Mouse (Mus musculus) CH12F3 (cell line): ENCODE results near the gene Nae1.
"Not testable (repeated sequence)": the region's sequence is repeated elsewhere in the genome, so short reads cannot be mapped to it uniquely, and the experiment has no call there.

Source experiments
- in situ Hi-C: fragments of 300-500 bp; cut with MboI; formaldehyde crosslinking; loops from 2 replicates; pipeline ENCODE4 v1.14.3; 2020; ENCODE audit warnings: low sequenced_read_pairs

Gene Nae1

DNA sequence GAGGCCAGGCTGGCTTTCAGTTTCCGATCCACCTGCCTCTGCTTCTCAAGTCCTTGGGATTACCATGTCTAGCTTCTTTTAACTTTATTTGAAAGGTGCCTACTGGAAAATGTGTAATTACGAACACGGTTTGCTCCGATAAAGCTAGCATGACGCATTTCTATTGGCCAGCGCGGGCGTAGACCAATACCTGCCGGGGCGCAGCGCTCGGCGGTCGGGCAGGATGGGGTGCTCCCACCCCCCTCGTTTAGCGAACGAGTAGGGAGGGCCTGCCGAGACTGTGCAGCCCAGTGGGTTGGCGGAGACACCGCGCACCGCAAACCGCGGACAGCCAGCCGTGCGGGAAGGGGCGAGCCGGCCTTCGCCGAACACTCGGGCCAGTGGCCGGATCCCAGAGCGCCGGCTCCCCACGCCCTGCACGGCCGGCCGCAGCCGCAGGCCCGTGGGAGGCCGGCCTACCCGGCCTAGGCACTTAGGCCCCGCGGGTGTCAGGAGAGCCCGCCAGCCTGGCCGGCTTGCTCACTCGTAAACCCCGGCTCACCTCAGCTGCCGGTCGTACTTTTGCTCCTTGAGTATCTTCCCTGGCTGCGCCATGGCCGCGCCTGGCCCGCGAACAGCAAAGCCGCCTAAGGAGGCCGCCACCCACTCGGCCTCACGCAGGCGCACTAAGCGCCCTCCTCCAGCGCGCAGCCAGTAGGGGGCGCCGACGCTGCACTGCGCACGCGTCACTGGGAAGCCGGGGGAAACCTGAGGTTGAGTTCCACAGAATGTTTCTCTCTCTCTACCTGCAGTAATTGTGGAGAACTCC, at the start of gene Nae1, which contains the start of gene Car7:
TSS of gene Nae1 (minus strand) at position 667 of the 808 bp plus-strand sequence.
TSS of gene Car7 (plus strand) at position 719 of the 808 bp plus-strand sequence.
- in situ Hi-C loops: no loop called here

DNA sequence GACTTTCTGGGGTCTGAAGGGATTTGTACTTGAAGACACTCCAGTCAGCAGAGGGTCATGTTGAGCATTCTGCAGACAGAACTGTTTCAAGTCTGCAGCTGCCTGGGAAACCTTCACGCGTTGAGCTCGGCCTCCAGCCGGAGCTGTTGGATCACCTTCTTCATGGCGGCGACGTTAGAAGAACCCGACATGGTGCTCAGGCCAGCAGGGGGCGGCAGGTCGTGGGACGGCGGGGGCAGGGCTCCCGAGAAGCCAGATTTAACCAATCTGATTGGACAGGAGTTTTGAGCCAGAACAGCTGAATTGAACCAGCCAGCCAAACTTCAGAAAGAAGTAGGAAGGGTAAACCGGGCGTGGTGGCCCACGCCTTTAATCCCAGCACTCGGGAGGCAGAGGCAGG, 43.2 kb upstream of the Nae1 start:
- in situ Hi-C loops: not testable (repeated sequence)

DNA sequence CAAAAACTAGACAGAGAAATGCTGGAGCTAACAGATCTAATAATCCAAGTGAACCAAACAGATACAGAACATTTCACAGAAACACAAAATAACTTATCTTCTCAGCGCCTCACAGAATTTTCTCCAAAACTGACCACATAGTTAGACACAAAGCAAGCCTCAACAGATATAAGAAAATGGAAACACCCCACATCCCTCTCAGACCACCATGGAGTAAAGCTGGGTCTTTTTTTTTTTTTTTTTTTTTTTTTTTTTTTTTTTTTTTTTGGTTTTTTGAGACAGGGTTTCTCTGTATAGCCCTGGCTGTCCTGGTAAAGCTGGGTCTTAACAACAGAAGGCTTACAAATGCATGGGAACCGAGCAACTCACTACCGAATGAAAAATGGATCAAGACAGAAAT, 42.4 kb upstream of the Nae1 start:
- in situ Hi-C loops: no loop called here

GRCm38 (mm10) chr8:104570436-104571343, 36.3 kb upstream of the Nae1 start:
- in situ Hi-C loops: no loop called here

DNA sequence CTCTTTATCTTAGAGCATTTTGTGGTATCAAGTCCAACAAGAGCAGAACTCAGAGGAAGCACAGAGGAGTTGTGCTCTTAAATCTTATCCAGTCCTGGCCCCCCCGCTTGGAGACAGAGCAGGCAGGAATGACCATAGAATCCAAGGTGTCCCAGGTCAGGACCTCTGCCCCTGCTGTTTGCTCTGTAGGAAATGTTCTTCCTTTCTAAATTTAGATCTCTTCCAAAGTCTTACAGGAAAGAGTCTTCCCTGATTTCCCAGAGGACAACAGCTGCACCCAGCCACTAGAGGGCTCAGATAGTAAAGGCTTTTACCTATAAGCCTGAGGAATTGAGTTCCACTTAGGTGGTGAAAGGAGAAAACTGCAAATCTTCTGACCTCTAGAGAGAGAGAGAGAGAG, 35.1 kb upstream of the Nae1 start:
- in situ Hi-C loops: no loop called here

DNA sequence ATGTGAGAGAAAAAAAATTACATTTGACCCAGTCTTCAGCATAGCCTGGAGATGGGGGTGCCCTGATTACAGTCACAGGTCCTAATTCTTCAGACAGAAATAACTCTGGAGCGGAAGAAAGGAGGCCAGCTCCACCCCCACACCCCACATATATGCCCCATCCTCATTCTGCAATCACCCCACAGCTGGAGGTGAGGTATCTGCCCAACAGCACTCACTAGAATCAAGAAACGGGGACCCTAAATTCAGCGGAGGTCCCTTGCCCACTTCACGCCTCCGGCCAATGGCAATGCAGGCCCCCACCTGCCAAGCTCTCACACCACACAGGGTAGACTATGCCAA, 31.0 kb upstream of the Nae1 start:
- in situ Hi-C loops: no loop called here

GRCm38 (mm10) chr8:104564633-104565456, 30.4 kb upstream of the Nae1 start:
- in situ Hi-C loops: no loop called here

DNA sequence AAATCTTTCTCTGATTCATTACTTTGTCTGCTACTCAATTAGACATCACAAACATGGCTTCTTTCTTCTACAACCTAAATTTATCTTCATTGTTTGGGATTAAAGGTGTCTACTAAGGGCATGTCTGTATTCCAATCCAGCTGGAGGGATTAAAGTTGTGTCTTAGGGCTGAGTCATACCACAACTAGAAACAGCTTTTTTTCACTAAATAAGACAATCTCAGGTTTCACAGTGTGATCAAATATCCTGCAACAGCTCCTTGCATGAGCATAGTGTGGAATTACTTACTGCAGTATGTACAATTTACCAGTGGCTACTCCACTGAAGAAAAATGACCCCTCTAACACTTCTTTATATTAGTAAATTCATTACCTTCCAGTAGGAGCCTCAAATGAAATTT, 26.3 kb upstream of the Nae1 start:
- in situ Hi-C loops: no loop called here

DNA sequence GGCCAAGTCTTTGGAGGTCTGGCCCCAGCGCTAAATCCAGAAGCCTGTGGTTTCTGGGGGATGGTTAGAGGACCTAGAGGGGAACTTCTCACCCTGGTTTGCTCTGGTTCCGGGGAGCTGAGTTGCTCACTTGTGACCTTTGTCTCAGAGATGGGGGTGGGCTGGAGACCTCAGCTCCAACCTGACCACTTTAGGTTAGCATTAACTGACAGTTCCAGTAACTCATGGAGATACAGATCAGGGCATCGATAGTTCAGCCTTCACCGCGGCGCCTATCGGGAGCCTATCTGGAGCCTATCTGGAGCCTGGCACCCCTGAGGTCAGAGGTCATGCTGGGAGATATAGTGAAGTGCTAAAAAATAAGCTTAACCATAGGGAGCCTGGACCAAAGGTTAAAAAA, 22.8 kb upstream of the Nae1 start:
- in situ Hi-C loops: no loop called here

DNA sequence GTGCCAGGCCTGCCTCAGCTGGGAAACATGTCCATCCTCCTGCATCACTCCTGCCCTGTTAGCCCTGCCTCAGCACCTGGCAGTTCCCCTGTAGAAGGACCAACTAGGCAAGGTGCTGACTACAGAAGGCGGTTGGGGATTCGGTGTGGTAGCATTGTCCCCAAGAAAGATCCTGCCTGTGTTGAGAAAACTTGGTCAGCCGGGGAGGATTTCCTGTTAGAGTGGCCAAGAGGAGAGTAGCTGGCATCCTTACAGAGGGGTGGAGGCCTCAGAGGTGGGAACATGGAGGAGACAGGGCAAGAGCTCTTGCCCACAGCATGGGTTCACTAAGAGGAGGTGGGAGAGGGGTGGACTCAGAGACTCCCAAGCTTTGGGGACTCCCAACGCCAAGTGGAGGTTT, 20.8 kb upstream of the Nae1 start:
- in situ Hi-C loops: no loop called here

DNA sequence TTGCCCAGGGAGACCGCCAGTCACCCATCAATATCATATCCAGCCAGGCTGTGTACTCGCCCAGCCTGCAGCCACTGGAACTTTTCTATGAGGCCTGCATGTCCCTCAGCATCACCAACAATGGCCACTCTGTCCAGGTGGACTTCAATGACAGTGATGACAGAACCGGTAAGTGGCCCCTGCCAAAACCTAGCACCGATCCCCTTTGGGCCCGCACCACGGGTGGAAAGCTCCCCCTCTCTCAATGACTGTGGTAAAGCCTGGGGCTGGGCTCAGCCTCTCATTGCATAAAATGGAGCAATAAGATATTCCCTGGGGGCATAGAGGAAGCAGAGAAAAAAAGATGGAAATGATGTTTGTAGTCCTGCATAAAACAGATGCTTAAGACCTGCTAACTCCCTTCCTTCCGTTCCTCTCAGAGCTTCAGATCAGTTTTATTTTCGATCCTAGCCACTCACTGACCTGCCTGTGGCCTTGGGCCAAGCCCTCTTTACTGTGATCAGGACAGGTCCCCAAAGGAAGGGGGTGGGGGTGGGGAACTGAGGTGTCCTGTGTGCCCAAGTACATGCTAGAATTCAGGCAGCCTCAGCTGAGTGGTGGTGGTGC, 9.1 kb upstream of the Nae1 start:
- in situ Hi-C loops: no loop called here

DNA sequence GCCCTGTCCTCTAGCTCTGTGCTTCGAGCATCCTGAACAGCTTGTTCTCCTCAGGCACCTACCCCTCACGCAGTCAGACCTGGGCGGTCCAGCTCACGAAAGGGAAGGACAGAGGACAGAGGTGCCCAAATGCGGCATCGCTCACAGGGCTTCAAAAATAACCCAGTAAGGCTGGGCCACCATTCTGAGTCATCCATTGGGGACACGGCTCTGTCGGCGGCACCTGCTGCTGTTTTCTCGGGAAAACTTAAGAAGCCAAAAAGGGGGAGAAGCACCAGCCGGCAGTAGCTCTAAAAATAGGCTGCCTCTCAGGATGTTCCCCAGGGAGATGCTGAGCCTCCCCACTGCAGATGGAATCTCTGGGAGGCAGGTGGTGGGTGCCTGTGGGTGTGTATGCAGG, 7.7 kb upstream of the Nae1 start:
- in situ Hi-C loops: no loop called here

- in situ Hi-C loops: no loop called here
Measured at GRCm38 (mm10) chr8:104541515-104541880, 7.1 kb upstream of the Nae1 start.

GRCm38 (mm10) chr8:104540710-104541514, 6.5 kb upstream of the Nae1 start:
- in situ Hi-C loops: no loop called here

DNA sequence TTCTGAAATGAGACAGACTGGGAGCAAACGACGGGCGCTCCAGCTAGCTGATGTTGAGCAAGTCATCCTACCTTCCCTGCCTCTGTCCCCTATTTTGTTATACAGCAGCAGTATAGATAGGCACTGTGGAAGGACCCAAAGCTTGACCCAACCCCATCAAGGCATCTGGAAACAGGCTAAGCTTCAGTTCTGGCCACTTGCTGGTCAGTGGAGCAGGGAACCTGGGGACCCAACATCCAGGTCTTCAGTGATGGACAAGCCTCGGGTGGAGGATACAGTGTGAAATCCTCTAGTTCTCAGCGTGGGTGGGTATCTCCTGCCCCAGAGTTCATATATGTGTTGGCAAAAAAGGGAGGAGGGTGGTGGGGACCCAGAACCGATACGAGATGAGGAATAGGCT, 5.8 kb upstream of the Nae1 start:
- in situ Hi-C loops: no loop called here

DNA sequence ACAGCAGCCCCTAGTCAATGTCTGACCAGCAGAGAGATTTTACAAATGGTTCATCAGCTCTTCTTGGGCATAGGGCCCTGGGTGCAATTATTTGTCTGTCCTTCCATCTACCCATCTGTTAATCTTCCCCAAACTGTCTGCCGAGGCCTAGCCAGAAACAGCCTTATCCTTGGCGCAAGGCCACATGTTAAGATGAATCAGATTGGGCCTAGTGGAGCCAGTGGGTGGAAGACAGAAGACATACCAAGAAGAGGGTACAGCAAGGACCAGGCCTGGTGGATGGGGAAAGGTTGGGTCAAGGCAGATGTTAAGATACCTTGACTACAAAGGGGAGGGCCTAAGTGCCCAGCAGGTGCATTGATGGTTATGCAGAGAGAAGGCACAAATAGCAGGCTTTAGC, 5.1 kb upstream of the Nae1 start:
- in situ Hi-C loops: no loop called here

GRCm38 (mm10) chr8:104538896-104539295, 4.5 kb upstream of the Nae1 start:
- in situ Hi-C loops: no loop called here

- in situ Hi-C loops: no loop called here
Measured at GRCm38 (mm10) chr8:104536028-104536427, 1.6 kb upstream of the Nae1 start.

- in situ Hi-C loops: no loop called here
Measured at GRCm38 (mm10) chr8:104535378-104535777, 941 bp upstream of the Nae1 start.

DNA sequence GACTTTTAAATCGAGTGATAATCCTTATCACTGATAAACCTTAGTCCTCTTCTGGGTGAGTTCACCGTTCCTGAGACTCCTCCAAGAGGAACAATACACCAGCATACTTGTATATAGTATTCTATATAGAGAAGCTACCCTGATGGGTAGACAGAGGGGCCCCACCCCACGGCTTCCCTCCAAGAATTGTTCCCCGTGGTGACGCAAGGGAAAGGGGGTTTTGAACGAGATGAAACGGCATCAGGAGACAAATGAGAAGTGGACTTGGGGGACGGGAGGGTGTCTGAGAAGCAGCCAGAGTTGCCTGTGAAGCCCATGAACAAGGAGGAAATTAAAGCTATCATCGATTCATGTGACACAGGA, 323 bp upstream of the Nae1 start:
- in situ Hi-C loops: no loop called here
